Mouse (Mus musculus): ENCODE data around the gene Smgc.
A peak's percentile ranks its signal among the peaks of the same experiment; 100 is the strongest.
"Not testable (repeated sequence)": the region's sequence is repeated elsewhere in the genome, so short reads cannot be mapped to it uniquely, and the experiment has no call there.

Gene Smgc

DNA sequence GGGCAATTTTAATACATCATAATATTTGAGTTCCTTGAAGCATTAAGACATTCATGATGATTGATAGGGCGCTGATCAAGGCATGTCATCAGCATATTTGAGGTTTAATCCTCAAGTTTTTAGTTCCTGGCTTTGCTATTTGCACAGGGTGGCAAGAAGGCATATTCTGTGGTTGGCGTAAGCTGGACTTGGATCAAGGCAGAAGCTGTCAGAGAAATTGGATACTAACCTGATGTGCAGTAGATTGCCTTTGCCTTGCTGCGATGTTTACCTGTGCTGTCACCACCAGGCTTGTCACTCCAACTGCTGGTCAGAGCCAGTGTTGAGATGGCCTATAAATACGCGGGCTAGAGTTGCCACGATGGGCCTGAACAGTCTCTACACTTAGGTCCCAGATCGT lies at the start of gene Smgc:
Smgc (plus strand) TSS at position 301 of the 400 bp plus-strand sequence.
- DNase-seq, result no peak

DNA sequence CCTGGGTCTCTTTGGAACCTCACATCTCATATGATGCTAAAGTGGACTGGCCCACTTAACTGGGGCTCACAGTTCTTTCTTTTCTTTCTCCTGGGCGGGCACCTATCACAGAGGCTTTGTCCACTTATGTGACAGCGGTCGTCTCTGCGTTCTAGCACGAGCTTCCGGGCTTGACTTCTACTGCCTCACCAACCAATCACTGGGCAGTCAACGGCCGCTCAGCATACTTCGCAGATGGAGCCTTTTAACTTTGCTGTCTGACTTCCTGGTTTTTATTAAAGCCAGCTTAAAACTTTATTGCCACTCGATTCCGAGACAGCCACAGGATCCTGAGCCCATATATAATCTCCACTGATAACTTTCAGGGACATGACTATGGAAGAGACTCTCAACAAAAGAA lies 49.7 kb upstream of the Smgc start:
- DNase-seq, result no peak

DNA sequence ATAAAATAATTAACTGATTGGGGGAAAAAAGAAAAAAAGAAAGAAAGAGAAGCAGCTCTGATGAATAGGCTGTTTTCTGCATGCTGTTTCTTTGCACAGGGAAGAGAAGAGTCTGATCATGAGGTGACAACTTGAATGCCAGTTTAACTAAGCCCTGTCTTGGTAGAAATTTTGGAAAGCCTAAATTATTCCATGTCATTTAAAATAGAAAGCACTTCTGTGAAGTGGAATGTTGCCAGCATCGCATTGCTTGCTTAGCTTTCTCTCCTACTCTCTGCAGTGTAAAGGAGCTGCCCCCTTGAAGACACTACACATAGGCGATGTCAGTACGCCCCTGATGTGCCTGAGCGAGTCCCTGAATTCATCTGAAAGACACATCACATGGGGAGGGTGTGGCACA lies 31.6 kb upstream of the Smgc start:
- DNase-seq, result no peak

DNA sequence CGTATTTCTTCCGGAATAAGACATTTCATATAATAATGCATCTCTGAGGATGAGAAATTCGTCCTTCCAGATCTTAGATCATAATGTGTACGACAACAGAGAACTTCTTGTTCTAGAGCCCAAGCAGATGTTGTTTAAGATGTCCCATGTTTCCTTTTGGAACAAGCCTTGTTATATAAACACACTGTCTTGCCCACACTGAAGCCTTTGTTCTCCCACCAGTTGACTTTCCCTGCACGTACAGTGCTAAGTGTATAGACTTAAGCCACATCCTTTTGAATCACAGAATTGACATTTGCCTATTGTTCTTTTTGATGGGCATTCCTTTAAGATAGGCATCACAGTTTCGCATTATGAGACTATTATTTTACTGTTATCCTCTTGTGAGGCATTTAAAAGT lies 2.7 kb upstream of the Smgc start:
- DNase-seq, result no peak

DNA sequence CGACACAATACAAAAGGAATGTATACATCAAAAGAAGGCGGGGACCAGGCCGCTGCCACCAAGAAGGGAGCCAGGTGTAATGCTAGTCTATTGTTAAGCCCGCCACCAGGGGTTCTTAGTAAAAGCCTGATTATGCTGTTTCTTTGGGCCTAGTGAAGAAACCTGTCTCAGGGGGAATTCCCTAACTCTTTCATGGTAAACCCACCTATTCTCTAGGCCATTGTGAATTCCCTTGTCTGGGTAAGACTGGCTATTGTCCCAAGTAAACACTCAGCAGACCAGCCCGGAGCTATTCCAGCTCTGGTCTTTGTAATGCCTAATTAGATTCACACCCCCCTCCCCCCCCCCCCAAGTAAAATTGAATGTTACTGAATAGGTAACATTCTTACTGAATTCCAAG lies 26.1 kb downstream of the Smgc start:
- DNase-seq, result not testable (repeated sequence)

DNA sequence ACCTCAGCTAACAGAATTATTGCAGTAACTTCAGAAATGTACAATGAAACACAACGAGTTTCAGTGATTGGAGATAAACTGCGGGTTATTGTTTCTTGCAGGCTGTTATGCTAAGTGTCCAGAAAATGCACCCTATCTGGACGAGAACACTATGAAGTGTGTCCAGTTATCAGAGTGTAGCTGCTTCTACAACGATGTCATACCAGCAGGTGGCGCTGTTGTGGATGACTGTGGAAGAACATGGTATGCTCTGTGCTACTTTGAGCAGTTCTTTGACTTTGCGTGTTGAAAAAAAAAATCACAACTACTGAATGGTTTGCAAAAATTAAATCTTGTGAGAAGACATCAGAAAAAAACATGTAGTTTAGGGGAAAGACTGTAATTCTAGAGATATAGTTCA lies 62.2 kb downstream of the Smgc start:
- peak; percentile 6 to 9 for DNase-seq

DNA sequence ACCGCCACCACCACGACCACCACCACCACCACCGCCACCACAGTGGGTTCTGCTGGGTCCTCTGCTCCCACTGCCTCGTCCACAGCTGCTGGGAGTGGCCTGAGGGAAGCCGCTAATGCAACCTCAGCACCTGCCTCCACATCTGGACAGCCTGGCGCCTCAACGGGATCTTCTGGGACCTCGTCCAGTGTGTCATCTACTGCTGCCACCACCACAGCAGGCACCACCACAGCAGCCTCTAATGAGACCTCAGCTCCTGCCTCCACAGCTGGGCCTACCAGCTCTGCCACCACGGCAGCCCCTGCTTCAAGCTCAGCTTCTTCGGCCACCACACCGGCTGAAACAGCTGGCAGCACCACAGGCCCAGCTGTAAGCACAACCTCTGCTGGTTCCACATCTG lies 69.0 kb downstream of the Smgc start:
- peak; percentile 28 to 29 for DNase-seq

All from cerebellum, postnatal 36 days (tissue).